Mouse (Mus musculus): ENCODE measurements at regions not wholly inside any gene's neighbourhood (a gene's known extent, or its start where the extent isn't known, plus 50 kb on each side); places are given as distances from the start of the nearest gene placed in this dataset.
A peak's percentile ranks its signal among the peaks of the same experiment; 100 is the strongest.

DNA sequence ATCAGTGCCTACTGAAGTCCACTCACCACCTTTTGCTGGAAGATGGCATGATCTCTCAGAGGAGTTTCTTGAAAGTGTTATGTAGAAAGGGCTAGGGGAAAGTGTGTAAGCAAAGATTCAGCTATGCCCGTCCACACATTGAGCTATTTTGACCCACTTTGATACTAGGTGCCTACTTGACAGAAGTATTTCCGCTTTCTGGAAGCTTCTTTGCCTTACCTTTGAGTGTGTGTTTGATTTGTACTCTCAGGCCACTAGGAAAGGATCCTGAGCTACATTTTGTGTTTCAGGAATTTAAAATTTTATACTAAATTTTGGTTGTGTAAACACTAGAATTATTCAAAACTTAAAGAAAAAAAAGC is 287.5 kb downstream of the Gm11361 start:
- H3K4me2 ChIP-seq (replicated peaks; ENCODE audit: low read depth): no peak overlapping the region
- no peaks in the 10 kb centered on the region for H3K27me3 ChIP-seq (ENCODE audit: control insufficient read depth, insufficient read depth, low read length)
- H3K36me3 ChIP-seq (ENCODE audit: control insufficient read depth, insufficient read depth, low read length): no peaks in the 10 kb centered on the region
- ATAC-seq (ENCODE audit: low FRiP score, low TSS enrichment) (no peak), DNase-seq (ENCODE audit: low spot score) (no peak)
- H3K27ac ChIP-seq (replicated peaks): no peak overlapping the region
- TF ChIP-seq CTCF (IDR thresholded peaks at IDR 0.05; ENCODE audit: low read depth) (no peak), EP300 (optimal IDR thresholded peaks at IDR 0.05) (no peak)
- no peaks in the 10 kb centered on the region for H3K9me3 ChIP-seq (ENCODE audit: control insufficient read depth, low read length)
- H3K9ac ChIP-seq (ENCODE audit: low read length): no peak overlapping the region
- no peak overlapping the region for H3K4me3 ChIP-seq (ENCODE audit: low read depth, low read length)
- 80% methylated on average over 2 of the region's 2 CpGs for WGBS
- no peaks in the 10 kb centered on the region for H3K4me1 ChIP-seq (replicated peaks; ENCODE audit: control insufficient read depth, insufficient read depth)

DNA sequence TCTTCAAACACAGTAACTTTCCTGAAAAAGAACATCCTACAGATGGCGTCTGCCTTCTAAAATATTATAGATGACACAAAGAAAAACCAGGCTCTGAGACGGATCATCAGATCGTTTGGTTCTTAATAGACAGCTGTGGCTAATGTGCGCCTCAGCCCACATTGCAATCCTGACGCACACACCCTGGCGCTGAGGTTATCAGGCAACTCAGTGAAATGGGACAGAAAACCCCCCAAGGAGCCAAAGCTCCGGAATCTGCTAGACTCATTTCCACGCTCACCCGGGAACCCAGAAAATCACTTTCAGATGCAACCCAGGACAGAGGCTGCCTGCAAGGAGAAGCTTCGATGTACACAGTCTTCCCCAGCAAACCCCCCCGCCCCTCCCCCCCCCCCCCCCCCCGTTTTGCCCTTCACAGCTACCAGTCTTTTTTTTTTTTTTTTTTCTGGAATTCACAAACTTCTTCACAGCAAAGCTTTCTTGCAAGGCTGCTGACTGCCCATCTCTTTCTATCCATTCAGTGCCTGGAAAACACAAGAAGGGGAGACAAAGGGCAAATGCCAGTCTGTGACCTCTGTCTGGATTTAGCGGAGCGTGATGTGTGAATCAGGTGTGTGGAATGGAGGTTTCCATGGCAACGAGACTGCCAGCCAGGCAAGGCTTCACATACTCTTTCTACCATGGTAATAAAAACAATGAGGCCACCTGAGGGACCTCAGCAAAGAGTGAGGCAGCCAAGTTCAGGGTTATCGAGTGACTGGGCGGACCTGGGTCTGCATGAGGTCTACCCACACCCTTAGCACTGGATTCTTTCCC is 286.9 kb downstream of the Gm11361 start:
- Histone ChIP-seq H3K9me3 (ENCODE audit: control insufficient read depth, low read length) (no peaks in the 10 kb centered on the region), H3K27ac (replicated peaks) (no peak overlapping the region), H3K4me1 (replicated peaks; ENCODE audit: control insufficient read depth, insufficient read depth) (no peaks in the 10 kb centered on the region), H3K4me2 (replicated peaks; ENCODE audit: low read depth) (no peak overlapping the region), H3K27me3 (ENCODE audit: control insufficient read depth, insufficient read depth, low read length) (no peaks in the 10 kb centered on the region), H3K36me3 (ENCODE audit: control insufficient read depth, insufficient read depth, low read length) (no peaks in the 10 kb centered on the region), H3K9ac (ENCODE audit: low read length) (no peak overlapping the region), H3K4me3 (ENCODE audit: low read depth, low read length) (no peak overlapping the region)
- TF ChIP-seq EP300 (optimal IDR thresholded peaks at IDR 0.05) (no peak), CTCF (IDR thresholded peaks at IDR 0.05; ENCODE audit: low read depth) (no peak)
- 34% methylated on average over 14 of the region's 17 CpGs for WGBS
- ATAC-seq (ENCODE audit: low FRiP score, low TSS enrichment) (peak; percentile 61; the same call in 1 of the 2 replicates), DNase-seq (ENCODE audit: low spot score) (peak; percentile 49)

GRCm38 (mm10) chr13:28541607-28542006 is 284.3 kb downstream of the Gm11361 start:
- Histone ChIP-seq H3K4me3 (ENCODE audit: low read depth, low read length) (no peak overlapping the region), H3K4me2 (replicated peaks; ENCODE audit: low read depth) (no peak overlapping the region), H3K9ac (ENCODE audit: low read length) (no peak overlapping the region), H3K9me3 (ENCODE audit: control insufficient read depth, low read length) (no peaks in the 10 kb centered on the region), H3K4me1 (replicated peaks; ENCODE audit: control insufficient read depth, insufficient read depth) (no peaks in the 10 kb centered on the region), H3K36me3 (ENCODE audit: control insufficient read depth, insufficient read depth, low read length) (no peaks in the 10 kb centered on the region), H3K27ac (replicated peaks) (no peak overlapping the region), H3K27me3 (ENCODE audit: control insufficient read depth, insufficient read depth, low read length) (no peaks in the 10 kb centered on the region)
- ATAC-seq (ENCODE audit: low FRiP score, low TSS enrichment) (no peak), DNase-seq (ENCODE audit: low spot score) (no peak)
- TF ChIP-seq CTCF (IDR thresholded peaks at IDR 0.05; ENCODE audit: low read depth) (no peak), EP300 (optimal IDR thresholded peaks at IDR 0.05) (no peak)
- 92% methylated on average over 3 of the region's 3 CpGs for WGBS

DNA sequence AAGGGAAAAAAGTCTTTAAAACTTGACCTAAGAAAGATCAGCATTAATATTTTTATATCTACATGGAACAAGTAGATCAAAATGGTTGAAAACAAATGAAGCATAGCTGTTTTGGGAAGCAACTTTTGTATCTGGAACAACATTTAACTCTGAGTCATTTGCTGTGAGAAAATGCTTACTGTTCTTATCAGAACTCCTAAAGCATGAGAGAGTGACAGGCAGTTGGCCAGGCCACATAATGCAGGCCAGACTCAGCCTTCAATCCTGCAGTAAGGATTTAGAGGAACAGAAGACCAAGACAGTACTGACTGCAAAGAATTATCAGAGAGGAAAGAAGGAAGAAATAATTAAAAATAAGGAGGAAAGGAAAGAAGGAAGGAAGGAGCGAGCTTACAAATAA is 275.8 kb downstream of the Gm11361 start:
- 85% methylated on average over 1 of the region's 1 CpGs for WGBS
- ATAC-seq (ENCODE audit: low FRiP score, low TSS enrichment) (no peak), DNase-seq (ENCODE audit: low spot score) (no peak)
- Histone ChIP-seq H3K4me2 (replicated peaks; ENCODE audit: low read depth) (no peak overlapping the region), H3K9me3 (ENCODE audit: control insufficient read depth, low read length) (0 out of 2 replicates have a peak, but pooled peaks cover 3% of the 10 kb centered on the region), H3K9ac (ENCODE audit: low read length) (no peak overlapping the region), H3K27me3 (ENCODE audit: control insufficient read depth, insufficient read depth, low read length) (no peaks in the 10 kb centered on the region), H3K4me1 (replicated peaks; ENCODE audit: control insufficient read depth, insufficient read depth) (no peaks in the 10 kb centered on the region; the same call in 1 of the 2 replicates), H3K4me3 (ENCODE audit: low read depth, low read length) (no peak overlapping the region), H3K27ac (replicated peaks) (no peak overlapping the region), H3K36me3 (ENCODE audit: control insufficient read depth, insufficient read depth, low read length) (no peaks in the 10 kb centered on the region)
- no peak for TF ChIP-seq EP300 (optimal IDR thresholded peaks at IDR 0.05)

DNA sequence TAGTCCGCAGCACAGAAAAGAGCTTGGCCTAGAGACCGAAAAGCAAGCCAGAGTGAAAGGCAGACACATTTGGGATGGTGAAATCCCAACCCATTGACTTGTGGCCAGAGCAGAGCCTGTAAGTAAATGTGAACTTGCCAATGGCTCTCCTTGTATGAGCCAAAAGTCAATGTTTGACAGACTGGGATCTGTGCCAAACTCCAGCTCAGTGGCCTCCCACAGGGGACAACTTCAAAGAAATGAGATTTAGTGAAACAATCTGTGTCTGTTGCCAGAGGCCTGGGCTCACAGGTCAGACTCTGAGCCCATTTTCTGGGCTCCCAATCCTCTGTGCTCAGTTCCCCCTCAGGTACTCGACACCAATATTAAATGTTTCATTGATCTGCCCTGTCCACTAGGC is 274.9 kb downstream of the Gm11361 start:
- Histone ChIP-seq H3K27me3 (ENCODE audit: control insufficient read depth, insufficient read depth, low read length) (no peaks in the 10 kb centered on the region), H3K36me3 (ENCODE audit: control insufficient read depth, insufficient read depth, low read length) (no peaks in the 10 kb centered on the region), H3K27ac (replicated peaks) (no peak overlapping the region), H3K9me3 (ENCODE audit: control insufficient read depth, low read length) (0 out of 2 replicates have a peak, but pooled peaks cover 3% of the 10 kb centered on the region), H3K4me2 (replicated peaks; ENCODE audit: low read depth) (no peak overlapping the region), H3K4me3 (ENCODE audit: low read depth, low read length) (no peak overlapping the region), H3K4me1 (replicated peaks; ENCODE audit: control insufficient read depth, insufficient read depth) (no peaks in the 10 kb centered on the region; the same call in 1 of the 2 replicates), H3K9ac (ENCODE audit: low read length) (no peak overlapping the region)
- TF ChIP-seq CTCF (IDR thresholded peaks at IDR 0.05; ENCODE audit: low read depth): no peak
- no peak for TF ChIP-seq EP300 (optimal IDR thresholded peaks at IDR 0.05)
- WGBS: 47% methylated on average over 3 of the region's 3 CpGs
- peak; percentile 77 for DNase-seq (ENCODE audit: low spot score)
- ATAC-seq (ENCODE audit: low FRiP score, low TSS enrichment): peak; percentile 68; the same call in 1 of the 2 replicates

DNA sequence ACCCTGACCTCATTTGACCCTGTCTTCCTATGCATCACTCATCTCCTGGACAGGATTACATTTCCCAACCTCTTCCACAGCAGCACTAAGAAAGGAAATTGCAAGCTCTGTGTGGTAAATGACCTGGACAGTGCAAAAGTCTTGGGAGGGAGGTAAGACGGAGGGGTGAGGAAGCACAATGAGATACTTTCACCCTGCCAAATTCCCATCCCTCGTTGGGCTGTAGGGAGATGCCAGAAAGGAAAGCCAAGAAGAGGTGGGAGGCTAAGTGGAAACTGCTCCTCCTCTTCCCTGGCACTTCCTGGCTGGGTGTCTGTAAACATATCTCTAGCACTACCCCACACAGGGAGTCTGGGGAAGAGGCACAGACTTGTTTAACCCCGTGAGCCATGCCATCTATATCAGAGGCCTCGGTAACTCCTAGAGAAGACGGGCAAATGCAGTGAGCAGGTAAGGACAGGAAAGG is 274.2 kb downstream of the Gm11361 start:
- no peaks in the 10 kb centered on the region; the same call in 1 of the 2 replicates for H3K4me1 ChIP-seq (replicated peaks; ENCODE audit: control insufficient read depth, insufficient read depth)
- WGBS: 68% methylated on average over 5 of the region's 5 CpGs
- TF ChIP-seq CTCF (IDR thresholded peaks at IDR 0.05; ENCODE audit: low read depth) (no peak), EP300 (optimal IDR thresholded peaks at IDR 0.05) (no peak)
- ATAC-seq (ENCODE audit: low FRiP score, low TSS enrichment) (no peak; the same call in 1 of the 2 replicates), DNase-seq (ENCODE audit: low spot score) (no peak)
- no peak overlapping the region for H3K4me3 ChIP-seq (ENCODE audit: low read depth, low read length)
- no peak overlapping the region for H3K27ac ChIP-seq (replicated peaks)
- no peaks in the 10 kb centered on the region for H3K27me3 ChIP-seq (ENCODE audit: control insufficient read depth, insufficient read depth, low read length)
- 0 out of 2 replicates have a peak, but pooled peaks cover 3% of the 10 kb centered on the region for H3K9me3 ChIP-seq (ENCODE audit: control insufficient read depth, low read length)
- no peak overlapping the region for H3K9ac ChIP-seq (ENCODE audit: low read length)
- no peak overlapping the region for H3K4me2 ChIP-seq (replicated peaks; ENCODE audit: low read depth)
- no peaks in the 10 kb centered on the region for H3K36me3 ChIP-seq (ENCODE audit: control insufficient read depth, insufficient read depth, low read length)
